Mouse (Mus musculus): ENCODE measurements around the gene Chd4.
"Not testable (repeated sequence)": the region's sequence is repeated elsewhere in the genome, so short reads cannot be mapped to it uniquely, and the experiment has no call there.

Gene Chd4

GRCm38 (mm10) chr6:125162615-125163305, 67.0 kb downstream of the Chd4 start:
- DNase-seq, result not testable (repeated sequence)

- no peak for DNase-seq
These were observed 68.2 kb downstream of the Chd4 start for GRCm38 (mm10) chr6:125163801-125164657.

GRCm38 (mm10) chr6:125164672-125165327, 69.0 kb downstream of the Chd4 start:
- DNase-seq, result peak; percentile 68

- DNase-seq, result peak; percentile 94
These were observed 69.6 kb downstream of the Chd4 start for GRCm38 (mm10) chr6:125165328-125165891.

- DNase-seq, result no peak
These were observed 70.4 kb downstream of the Chd4 start, which contains the start of gene Gapdh for GRCm38 (mm10) chr6:125166051-125166751. TSS of gene Gapdh (minus strand) at chr6:125166467.

- DNase-seq, result peak; percentile 36
These were observed 71.3 kb downstream of the Chd4 start for GRCm38 (mm10) chr6:125166861-125167650.

GRCm38 (mm10) chr6:125168086-125168485, 72.3 kb downstream of the Chd4 start:
- no peak for DNase-seq

- DNase-seq, result no peak
These were observed 74.4 kb downstream of the Chd4 start for GRCm38 (mm10) chr6:125170194-125170593.

GRCm38 (mm10) chr6:125172474-125172873, 76.7 kb downstream of the Chd4 start:
- DNase-seq, result no peak

GRCm38 (mm10) chr6:125173256-125173655, 77.5 kb downstream of the Chd4 start:
- DNase-seq, result no peak

GRCm38 (mm10) chr6:125175469-125175868, 79.7 kb downstream of the Chd4 start:
- no peak for DNase-seq

- DNase-seq, result no peak
These were observed 83.8 kb downstream of the Chd4 start for GRCm38 (mm10) chr6:125179601-125180000.
